Mouse (Mus musculus): Measurements from ENCODE around the gene Pdk2.

Pdk2 gene

DNA sequence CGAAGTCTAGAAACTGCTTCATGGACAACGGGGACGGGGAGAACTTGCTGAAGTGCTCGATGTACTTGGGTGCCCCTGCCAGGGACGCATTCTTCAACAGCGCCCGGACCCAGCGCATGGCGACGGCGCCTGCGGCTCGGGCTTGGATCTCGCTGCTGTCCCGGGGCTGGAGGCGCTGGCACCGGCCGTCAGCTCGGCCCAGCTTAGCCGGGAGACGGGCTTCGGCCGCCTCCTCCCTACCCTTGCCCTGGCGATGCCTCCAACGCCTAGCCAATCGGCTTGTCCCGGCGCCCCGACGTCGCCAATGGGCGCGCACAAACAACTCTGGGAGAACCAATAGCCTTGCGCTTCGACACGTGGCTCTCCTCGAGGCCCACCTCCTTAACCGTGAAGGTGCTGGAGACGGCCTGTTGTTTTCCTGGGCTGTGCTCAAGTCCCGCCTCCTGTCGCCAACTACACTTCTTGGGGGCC lies at the start of gene Pdk2:
TSS of gene Pdk2 (minus strand) at position 216 of the 471 bp plus-strand sequence.
- peak; percentile 96 to 97 for DNase-seq

DNA sequence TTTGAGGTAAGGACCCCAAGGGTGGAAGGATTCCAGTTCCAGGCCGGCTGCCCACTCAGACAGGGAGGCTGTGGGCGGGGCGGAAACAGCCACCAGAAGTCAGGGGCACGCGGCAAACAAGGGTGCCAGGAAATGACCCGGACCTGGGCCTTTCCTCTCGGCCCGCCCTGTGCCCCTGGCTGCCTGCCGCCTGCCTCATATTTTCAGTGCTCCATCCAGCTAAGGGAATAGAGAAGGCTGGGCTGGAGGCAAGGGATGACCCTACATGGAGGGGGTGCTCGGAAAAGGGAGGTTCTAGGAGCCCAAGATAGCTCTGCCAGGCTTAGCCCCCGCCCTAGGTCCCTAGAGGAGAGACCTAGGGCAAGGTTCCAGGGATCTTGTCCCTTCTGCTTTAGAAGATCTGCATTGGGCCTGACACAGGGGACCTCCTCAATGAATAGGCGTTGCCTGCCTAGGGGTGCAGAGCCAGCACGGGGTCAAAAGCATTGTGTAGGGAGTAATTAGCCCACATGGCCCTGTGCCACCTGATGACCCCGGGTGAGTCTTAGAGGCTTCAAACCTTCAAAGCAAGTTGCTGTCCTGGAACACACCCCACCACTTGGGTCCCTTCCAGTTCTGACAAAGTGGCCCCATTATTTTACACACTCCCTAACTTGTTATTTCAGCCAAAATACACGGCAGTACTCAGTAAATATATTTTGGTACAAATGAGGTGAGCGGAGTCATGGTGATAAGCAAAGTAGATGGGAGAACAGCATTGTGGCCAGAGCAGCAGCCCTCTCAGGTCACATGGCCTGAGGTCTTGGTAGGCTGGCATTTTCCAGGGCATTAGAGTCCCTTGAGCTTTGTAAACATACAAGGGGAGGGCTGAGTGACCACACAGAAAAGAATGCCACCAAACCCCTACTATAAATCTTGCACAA lies 48.0 kb upstream of the Pdk2 start:
- no peak for DNase-seq

DNA sequence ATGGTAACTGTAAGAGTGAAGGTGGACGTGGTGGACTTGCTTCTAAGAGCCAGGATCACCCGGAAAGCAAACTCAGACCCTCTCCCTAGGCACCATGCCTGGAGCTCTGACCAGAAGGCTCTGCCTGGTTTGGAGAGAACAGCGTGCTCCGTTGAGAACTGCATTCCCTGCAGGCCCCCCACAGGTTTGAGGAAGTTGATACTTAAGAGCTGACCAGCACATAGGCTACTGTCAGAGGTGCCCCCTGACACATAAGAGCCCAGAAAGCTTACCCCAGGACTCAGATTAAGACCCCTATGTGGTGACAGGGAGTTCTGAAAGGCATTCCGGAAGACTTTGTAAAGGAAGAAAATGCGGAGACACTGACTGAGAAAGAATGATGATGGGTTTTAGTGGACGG lies 47.1 kb upstream of the Pdk2 start:
- no peak for DNase-seq

GRCm38 (mm10) chr11:95087301-95088228 lies 46.4 kb upstream of the Pdk2 start:
- no peak for DNase-seq

DNA sequence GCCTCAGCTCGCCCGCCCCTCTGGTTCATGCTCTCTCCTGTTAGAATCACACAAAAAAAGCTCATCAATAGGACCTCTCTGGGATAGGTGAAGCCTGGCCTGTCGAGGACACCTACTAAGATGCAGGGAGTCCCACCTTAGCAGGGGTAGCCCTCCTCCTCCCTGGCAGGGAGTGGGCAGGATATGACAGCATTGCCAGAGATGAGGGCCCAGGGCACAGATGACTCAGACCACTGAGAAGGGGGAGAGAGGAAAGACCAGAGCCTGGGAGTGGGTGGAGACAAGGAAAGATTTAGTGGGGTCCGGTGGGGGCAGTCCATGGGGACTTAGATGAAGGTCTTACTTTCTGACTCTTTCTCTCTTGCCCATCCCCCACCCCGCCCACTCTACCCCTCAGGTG lies 45.1 kb upstream of the Pdk2 start:
- no peak for DNase-seq

DNA sequence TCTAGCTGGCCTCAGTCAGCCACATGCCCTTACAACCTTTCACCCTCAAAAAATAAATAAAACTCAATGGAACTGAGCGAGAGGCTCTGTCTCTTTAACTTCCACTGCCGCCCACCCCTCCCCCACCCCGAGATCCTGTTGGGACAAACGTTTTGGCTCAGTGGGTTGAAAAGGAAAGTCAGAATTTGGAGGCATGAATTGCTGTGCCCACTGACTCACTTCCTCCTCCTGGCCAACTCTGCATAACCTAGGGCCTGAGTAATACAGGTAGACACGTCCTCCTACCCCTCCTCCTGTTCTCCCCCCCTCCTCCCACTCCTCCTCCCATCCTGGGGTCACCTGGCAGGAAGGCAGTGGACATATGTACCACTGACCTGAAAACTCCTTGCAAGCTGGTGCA lies 44.6 kb upstream of the Pdk2 start:
- no peak for DNase-seq

- DNase-seq: no peak
Observed at GRCm38 (mm10) chr11:95084811-95085382, 43.7 kb upstream of the Pdk2 start.

GRCm38 (mm10) chr11:95084175-95084574 lies 43.0 kb upstream of the Pdk2 start:
- DNase-seq: no peak

- DNase-seq: no peak
Observed at GRCm38 (mm10) chr11:95082896-95083295, 41.7 kb upstream of the Pdk2 start.

- no peak for DNase-seq
Observed at GRCm38 (mm10) chr11:95080783-95081182, 39.6 kb upstream of the Pdk2 start.

DNA sequence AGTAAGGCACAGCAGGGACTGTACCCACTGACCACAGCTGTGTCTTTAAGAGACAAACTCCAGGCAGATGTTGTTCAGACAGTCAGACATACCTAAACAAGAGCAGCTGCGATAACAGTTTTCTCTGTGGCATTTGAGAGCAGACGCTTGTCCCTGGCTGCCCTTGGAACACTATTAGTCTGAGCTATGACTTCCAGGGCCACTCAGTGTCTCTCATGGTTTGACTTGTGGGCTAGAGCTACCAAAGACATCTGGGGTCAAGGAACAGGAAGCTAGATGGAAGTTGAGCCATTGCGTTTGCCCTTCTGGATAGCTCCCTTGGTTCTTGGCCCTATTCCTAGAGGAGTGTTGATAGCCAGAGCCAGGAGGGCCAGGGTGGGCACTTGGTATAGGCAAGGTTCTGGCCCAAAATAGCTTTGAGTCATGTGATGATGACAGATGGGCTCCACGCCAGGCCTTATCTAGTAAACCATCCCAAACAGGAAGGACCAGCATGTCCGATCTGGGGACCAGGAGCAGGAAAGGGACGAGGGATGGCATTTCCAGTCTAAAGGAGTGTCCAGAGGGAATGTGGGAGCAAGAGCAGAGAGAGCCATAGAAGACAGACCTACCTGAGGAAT lies 38.2 kb upstream of the Pdk2 start:
- DNase-seq: no peak

DNA sequence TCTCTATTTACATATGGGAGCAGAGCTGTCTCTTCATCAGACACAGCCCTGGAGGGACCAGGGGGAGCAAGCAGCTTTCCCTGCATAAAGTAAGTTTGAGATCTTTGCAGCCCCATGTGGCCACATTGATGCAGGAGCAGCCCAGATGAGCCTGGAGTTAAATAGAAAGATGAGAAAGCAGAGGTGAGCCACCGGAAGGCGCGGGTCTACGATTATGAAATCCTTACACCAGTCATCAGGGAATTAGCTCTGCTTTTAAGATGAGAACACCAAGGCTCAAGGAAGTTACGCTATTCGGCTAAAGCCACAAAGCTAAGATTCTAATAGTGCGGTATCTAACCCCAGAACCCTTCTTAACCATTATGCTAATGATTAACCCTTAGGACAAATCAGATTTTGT lies 36.8 kb upstream of the Pdk2 start:
- no peak for DNase-seq

GRCm38 (mm10) chr11:95076536-95077111 lies 35.5 kb upstream of the Pdk2 start, which contains the start of gene Itga3:
Gene Itga3, minus strand, starts transcription at chr11:95076801.
- DNase-seq: peak; percentile 79 to 84

DNA sequence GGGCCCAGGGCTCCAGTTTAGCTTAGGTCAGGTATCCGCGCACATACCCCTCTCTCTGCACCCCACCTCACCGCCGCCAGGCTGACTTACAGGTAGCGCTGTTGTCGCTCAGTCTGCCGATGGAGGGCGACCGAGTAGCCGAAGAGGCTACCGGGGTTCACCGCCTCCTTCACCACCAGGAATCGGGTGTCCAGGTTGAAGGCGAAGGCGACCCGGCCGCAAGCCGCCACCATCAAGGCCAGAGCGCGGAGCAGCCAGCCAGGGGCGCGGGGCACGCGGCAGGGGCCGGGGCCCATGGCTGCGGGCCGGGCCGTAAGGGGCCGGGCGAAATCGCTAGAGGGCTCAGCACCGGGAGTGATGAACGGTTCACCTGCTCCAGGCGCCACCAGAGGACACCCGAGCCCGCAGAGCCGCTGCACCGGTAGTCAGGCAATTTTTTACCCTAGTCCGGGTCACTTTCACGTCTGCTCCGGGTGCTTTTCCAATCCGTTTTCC lies 34.9 kb upstream of the Pdk2 start:
- DNase-seq: peak; percentile 78 to 79

DNA sequence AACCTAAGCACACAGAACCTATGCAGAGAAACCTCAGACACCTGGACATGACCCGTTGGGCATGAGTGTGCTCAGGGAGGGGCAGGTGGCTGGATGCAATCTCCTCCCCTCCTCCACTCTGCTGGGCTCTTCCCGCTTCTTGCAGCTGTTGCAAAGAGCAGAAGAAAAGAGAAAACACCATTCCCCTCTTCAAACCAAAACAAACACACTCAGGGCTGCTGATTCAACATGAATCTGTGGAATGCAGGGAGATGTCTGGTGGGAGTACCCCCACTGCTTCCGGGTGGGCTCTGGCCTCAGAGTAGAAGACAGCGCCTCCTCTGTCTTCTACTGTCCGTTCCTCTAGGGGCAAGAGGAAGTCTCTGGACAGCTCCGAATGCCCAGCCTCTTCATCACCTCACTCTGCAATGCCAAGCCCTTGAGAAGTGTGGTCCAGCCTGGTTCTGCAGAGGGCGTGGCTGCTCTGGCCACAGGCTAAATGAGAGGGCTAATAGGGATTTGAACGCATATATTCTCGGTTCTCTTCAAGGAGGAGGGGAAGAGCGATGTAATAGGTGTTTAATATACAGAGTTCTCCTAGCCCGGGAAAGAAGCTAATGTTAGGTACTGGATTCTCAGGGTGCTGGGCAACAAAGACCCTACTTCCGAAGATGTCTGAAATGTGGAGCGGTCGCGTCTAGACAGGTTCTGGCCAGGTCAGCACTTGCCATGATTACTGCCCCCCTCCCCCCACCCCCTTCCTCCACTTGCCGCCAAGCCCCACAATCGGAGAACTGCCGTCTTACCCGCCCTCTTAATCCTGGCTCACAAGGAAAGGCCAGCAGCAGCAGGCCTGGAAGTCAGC lies 34.3 kb upstream of the Pdk2 start:
- DNase-seq: no peak

GRCm38 (mm10) chr11:95074694-95075093 lies 33.5 kb upstream of the Pdk2 start:
- no peak for DNase-seq

DNA sequence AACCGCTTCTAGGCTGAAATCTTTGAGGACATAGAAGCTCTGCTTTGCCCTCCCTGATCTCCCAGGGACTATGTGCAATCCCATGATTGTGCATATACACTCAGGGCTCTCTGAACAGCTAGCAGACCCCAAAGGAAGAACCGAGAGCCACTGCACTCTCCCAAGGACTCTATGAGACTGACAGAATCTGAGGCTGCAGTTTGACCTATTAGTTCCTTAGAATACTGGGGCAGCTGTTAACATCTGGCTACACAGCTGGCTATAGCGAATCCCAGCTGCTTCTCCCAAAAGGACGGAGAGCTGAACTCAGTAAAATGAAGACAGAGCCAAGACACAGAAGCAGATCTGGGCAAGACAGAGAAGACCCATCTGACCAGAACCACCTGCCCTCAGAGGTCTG lies 32.7 kb upstream of the Pdk2 start:
- DNase-seq: no peak

- DNase-seq: peak; percentile 79 to 80
Observed at GRCm38 (mm10) chr11:95072804-95073203, 31.6 kb upstream of the Pdk2 start.

DNA sequence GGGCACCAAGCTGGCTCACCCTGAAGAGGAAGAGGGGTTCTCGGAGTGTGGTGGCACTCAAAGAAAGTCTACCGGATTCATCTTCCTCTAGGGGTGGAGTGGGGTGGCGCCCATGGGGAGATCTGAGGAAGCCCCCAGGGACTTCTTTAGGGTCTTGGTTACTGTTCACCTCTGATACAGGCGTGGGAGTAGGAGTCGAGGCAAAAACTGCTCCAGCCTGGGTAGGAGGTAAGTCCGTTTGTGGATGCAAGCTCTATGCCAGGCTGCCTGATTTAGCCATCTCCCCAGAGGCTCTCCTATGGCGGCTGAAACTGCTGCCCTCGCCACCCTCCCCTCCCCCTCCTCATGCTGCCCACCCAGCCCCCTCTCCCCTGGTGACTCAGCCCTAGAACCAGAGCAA lies 31.0 kb upstream of the Pdk2 start:
- DNase-seq: no peak

DNA sequence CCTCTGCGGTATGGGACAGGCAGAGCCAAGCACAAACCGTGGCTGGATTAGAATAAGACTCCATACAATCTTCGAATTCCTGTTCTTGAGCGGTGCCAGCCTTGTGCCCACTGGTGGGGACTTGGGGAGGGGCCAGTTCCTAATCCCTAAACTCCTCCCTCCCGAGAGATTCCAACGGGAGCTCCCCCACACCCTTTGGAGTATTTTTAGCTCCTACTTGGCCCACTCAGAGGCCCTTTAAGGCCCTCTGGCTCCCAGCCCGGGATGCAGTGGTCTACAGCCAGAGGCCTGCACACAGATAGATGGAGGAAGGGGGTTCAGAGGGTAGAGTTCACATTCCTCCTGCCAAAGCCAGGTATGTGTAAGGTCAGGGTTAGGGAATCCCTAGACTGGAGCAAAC lies 30.1 kb upstream of the Pdk2 start:
- DNase-seq: no peak

Data from cerebellum, postnatal 36 days (tissue).